ENCODE assay signal across 19 mouse cellular contexts in the genomic region with DNA sequence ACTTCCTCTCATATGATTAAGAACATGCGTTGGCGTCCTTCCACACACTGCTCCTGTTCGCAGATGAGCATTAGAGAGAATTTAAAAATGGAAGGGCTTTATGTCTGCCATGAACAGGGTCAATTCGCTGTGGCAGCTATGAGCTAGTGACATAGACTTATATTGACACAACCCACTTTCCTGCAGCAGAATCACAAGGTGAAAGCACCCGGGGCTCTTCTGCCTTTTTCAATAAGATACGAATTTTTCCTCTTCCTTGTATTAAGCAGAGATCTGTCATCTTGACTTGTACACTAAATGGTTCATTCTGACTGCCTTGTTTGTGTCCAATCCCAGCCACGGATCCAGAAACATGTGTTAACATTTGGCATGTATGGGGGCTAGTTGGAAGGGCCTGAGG.
"Had no signal": no experiment of that assay in that cellular context is flagged by ENCODE, and none has a peak within 500 bp of the region (broad histone marks: within the 10 kb centered on the region; RNA-seq: fewer than 3 reads in every experiment).

No protein-coding gene starts in this region.

- H3K36me3 ChIP-seq: liver, embryonic 15.5 days; lung, embryonic 15.5 days; midbrain, embryonic 13.5 days; neural tube, embryonic 12.5 days; stomach, embryonic 15.5 days had no signal

- H3K4me1 ChIP-seq: liver, embryonic 15.5 days; lung, embryonic 15.5 days; megakaryocyte, embryonic 14.5 days; midbrain, embryonic 13.5 days; neural tube, embryonic 12.5 days; stomach, embryonic 15.5 days had no signal

- H3K9me3 ChIP-seq: liver, embryonic 15.5 days; lung, embryonic 15.5 days; megakaryocyte, embryonic 14.5 days; midbrain, embryonic 13.5 days; neural tube, embryonic 12.5 days; stomach, embryonic 15.5 days had no signal

- H3K27ac ChIP-seq: liver, embryonic 15.5 days; lung, embryonic 15.5 days; macrophage; midbrain, embryonic 13.5 days; neural tube, embryonic 12.5 days; stomach, embryonic 15.5 days; stomach, postnatal 0 days had no signal

- ATAC-seq: liver, postnatal 0 days; lung, postnatal 0 days; midbrain, embryonic 13.5 days; midbrain, embryonic 16.5 days had no signal

- DNase-seq: liver, postnatal 0 days; lung, adult 2 months; lung, postnatal 14 days; lung, postnatal 36 days; right cerebral cortex, postnatal 14 days; thymus, adult 2 months; thymus, postnatal 25 days; thymus, postnatal 4 days had no signal

- H3K27me3 ChIP-seq: liver, embryonic 15.5 days; lung, embryonic 15.5 days; megakaryocyte, embryonic 14.5 days; midbrain, embryonic 13.5 days; neural tube, embryonic 12.5 days; stomach, embryonic 15.5 days had no signal

- H3K9ac ChIP-seq: liver, embryonic 15.5 days; liver, postnatal 0 days; lung, embryonic 15.5 days; midbrain, embryonic 13.5 days; neural tube, embryonic 12.5 days; stomach, embryonic 15.5 days had no signal

- H3K4me2 ChIP-seq: liver, embryonic 15.5 days; lung, embryonic 15.5 days; midbrain, embryonic 11.5 days; midbrain, embryonic 13.5 days; neural tube, embryonic 12.5 days; stomach, embryonic 15.5 days had no signal

- H3K4me3 ChIP-seq: liver, embryonic 15.5 days; lung, embryonic 15.5 days; megakaryocyte, embryonic 14.5 days; midbrain, embryonic 13.5 days; neural tube, embryonic 12.5 days; stomach, embryonic 15.5 days had no signal
